Mouse (Mus musculus) T-helper 17 cell (primary cell): ENCODE data around the gene Col25a1.

Experiments used
- in situ Hi-C, 2 experiments: fragments of 300-600 bp; cut with MboI, MseI; formaldehyde crosslinking; loops; 1 replicate in 1 of 2; 2 replicates in 1 of 2; pipeline ENCODE4 v1.15.1; 2025; ENCODE audit warnings: high pct_unique_total_duplicates in 2 of 2

The Col25a1 gene

GRCm38 (mm10) chr3:130241924-130242323 lies 110.6 kb downstream of the Col25a1 start:
- in situ Hi-C loops: no loop called here

GRCm38 (mm10) chr3:130242647-130243296 lies 111.5 kb downstream of the Col25a1 start:
- in situ Hi-C loops: no loop called here

GRCm38 (mm10) chr3:130252355-130252754 lies 121.1 kb downstream of the Col25a1 start:
- in situ Hi-C loops: no loop called here

GRCm38 (mm10) chr3:130256059-130256458 lies 124.8 kb downstream of the Col25a1 start:
- in situ Hi-C loops: no loop called here

- in situ Hi-C loops: no loop called here
Observed at GRCm38 (mm10) chr3:130256610-130257009, 125.3 kb downstream of the Col25a1 start.

- in situ Hi-C loops: no loop called here
Observed at GRCm38 (mm10) chr3:130259670-130260069, 128.4 kb downstream of the Col25a1 start.

GRCm38 (mm10) chr3:130260316-130260715 lies 129.0 kb downstream of the Col25a1 start:
- in situ Hi-C loops: no loop called here

GRCm38 (mm10) chr3:130265104-130265503 lies 133.8 kb downstream of the Col25a1 start:
- in situ Hi-C loops: no loop called here

GRCm38 (mm10) chr3:130270509-130270908 lies 139.2 kb downstream of the Col25a1 start:
- in situ Hi-C loops: no loop called here

- in situ Hi-C loops: no loop called here
Observed at GRCm38 (mm10) chr3:130273949-130274348, 142.6 kb downstream of the Col25a1 start.

- in situ Hi-C loops: no loop called here
Observed at GRCm38 (mm10) chr3:130278298-130279050, 147.2 kb downstream of the Col25a1 start.

GRCm38 (mm10) chr3:130283011-130283760 lies 151.9 kb downstream of the Col25a1 start:
- in situ Hi-C loops: no loop called here

- in situ Hi-C loops: no loop called here
Observed at GRCm38 (mm10) chr3:130288102-130288501, 156.8 kb downstream of the Col25a1 start.

- in situ Hi-C loops: no loop called here
Observed at GRCm38 (mm10) chr3:130288756-130289155, 157.5 kb downstream of the Col25a1 start.

- in situ Hi-C loops: no loop called here
Observed at GRCm38 (mm10) chr3:130289220-130289619, 157.9 kb downstream of the Col25a1 start.

GRCm38 (mm10) chr3:130290175-130290574 lies 158.9 kb downstream of the Col25a1 start:
- in situ Hi-C loops: loop anchor here in 1 of 2 experiments (10.0 kb wide), 1 partner anchor 1945 kb away; no protein-coding TSS in a partner anchor

GRCm38 (mm10) chr3:130290672-130291071 lies 159.4 kb downstream of the Col25a1 start:
- in situ Hi-C loops: loop anchor here in 1 of 2 experiments (10.0 kb wide), 1 partner anchor 1944 kb away; no protein-coding TSS in a partner anchor

GRCm38 (mm10) chr3:130291926-130292325 lies 160.6 kb downstream of the Col25a1 start:
- in situ Hi-C loops: loop anchor here in 1 of 2 experiments (10.0 kb wide), 1 partner anchor 1943 kb away; no protein-coding TSS in a partner anchor

GRCm38 (mm10) chr3:130300530-130300929 lies 169.2 kb downstream of the Col25a1 start:
- in situ Hi-C loops: loop anchor here in 1 of 2 experiments (10.0 kb wide), 1 partner anchor 204 kb away; no protein-coding TSS in a partner anchor

- in situ Hi-C loops: loop anchor here in 1 of 2 experiments (10.0 kb wide), 1 partner anchor 201 kb away; no protein-coding TSS in a partner anchor
Observed at GRCm38 (mm10) chr3:130303597-130303996, 172.3 kb downstream of the Col25a1 start.

GRCm38 (mm10) chr3:130304827-130305226 lies 173.5 kb downstream of the Col25a1 start:
- in situ Hi-C loops: loop anchor here in 1 of 2 experiments (10.0 kb wide), 1 partner anchor 200 kb away; no protein-coding TSS in a partner anchor

GRCm38 (mm10) chr3:130305686-130306085 lies 174.4 kb downstream of the Col25a1 start:
- in situ Hi-C loops: loop anchor here in 1 of 2 experiments (10.0 kb wide), 1 partner anchor 199 kb away; no protein-coding TSS in a partner anchor
